Mouse (Mus musculus) heart, adult 8-10 months (tissue): Measurements from ENCODE around the gene Plcb4. TPM values are rescaled to one million over a fixed set of nuclear protein-coding genes. Genes with fewer than 3 reads are reported as not detected.
A peak's percentile ranks its signal among the peaks of the same experiment; 100 is the strongest.
"Not testable (repeated sequence)": the region's sequence is repeated elsewhere in the genome, so short reads cannot be mapped to it uniquely, and the experiment has no call there.

ENCODE experiments used
- DNase-seq: peaks from one replicate; pipeline ENCODE4 v3.0.0; 2022; ENCODE audit warnings: low spot score
- total RNA-seq, 4 experiments: library from RNA; stranded (reverse); gene quantifications; 2 replicates each; pipeline ENCODE4 v1.2.4; 2022

Plcb4 gene
- total RNA-seq, 4 experiments from 2014 or later: 45.3 to 62.2 (median 56.4) TPM

GRCm38 (mm10) chr2:135716180-135716579, 57.4 kb downstream of the Plcb4 start:
- DNase-seq: no peak

GRCm38 (mm10) chr2:135717232-135718134, 58.7 kb downstream of the Plcb4 start:
- DNase-seq: peak; percentile 64

- no peak for DNase-seq
These were observed 63.3 kb downstream of the Plcb4 start for GRCm38 (mm10) chr2:135722109-135722508.

- no peak for DNase-seq
These were observed 64.6 kb downstream of the Plcb4 start for GRCm38 (mm10) chr2:135723387-135723786.

GRCm38 (mm10) chr2:135724489-135724888, 65.7 kb downstream of the Plcb4 start:
- no peak for DNase-seq

GRCm38 (mm10) chr2:135725362-135725761, 66.6 kb downstream of the Plcb4 start:
- peak; percentile 74 for DNase-seq

- DNase-seq: no peak
These were observed 68.3 kb downstream of the Plcb4 start for GRCm38 (mm10) chr2:135727088-135727487.

- DNase-seq: no peak
These were observed 69.1 kb downstream of the Plcb4 start for GRCm38 (mm10) chr2:135727925-135728324.

- DNase-seq: peak; percentile 76
These were observed 72.8 kb downstream of the Plcb4 start for GRCm38 (mm10) chr2:135731591-135731990.

- DNase-seq: no peak
These were observed 73.8 kb downstream of the Plcb4 start for GRCm38 (mm10) chr2:135732651-135733050.

GRCm38 (mm10) chr2:135733926-135734510, 75.2 kb downstream of the Plcb4 start:
- DNase-seq: no peak

GRCm38 (mm10) chr2:135737506-135737905, 78.7 kb downstream of the Plcb4 start:
- DNase-seq: no peak

GRCm38 (mm10) chr2:135738022-135738780, 79.4 kb downstream of the Plcb4 start:
- not testable (repeated sequence) for DNase-seq

GRCm38 (mm10) chr2:135738950-135739349, 80.1 kb downstream of the Plcb4 start:
- DNase-seq: no peak

GRCm38 (mm10) chr2:135742954-135743700, 84.3 kb downstream of the Plcb4 start:
- DNase-seq: peak; percentile 48

GRCm38 (mm10) chr2:135744711-135745110, 85.9 kb downstream of the Plcb4 start:
- no peak for DNase-seq

GRCm38 (mm10) chr2:135745126-135745525, 86.3 kb downstream of the Plcb4 start:
- no peak for DNase-seq

- no peak for DNase-seq
These were observed 89.6 kb downstream of the Plcb4 start for GRCm38 (mm10) chr2:135748441-135748840.

- no peak for DNase-seq
These were observed 90.8 kb downstream of the Plcb4 start for GRCm38 (mm10) chr2:135749606-135750005.

- DNase-seq: no peak
These were observed 91.9 kb downstream of the Plcb4 start for GRCm38 (mm10) chr2:135750748-135751147.

- no peak for DNase-seq
These were observed 97.0 kb downstream of the Plcb4 start for GRCm38 (mm10) chr2:135755792-135756191.
